Mouse (Mus musculus): ENCODE measurements around the gene Gm21962.
"Not testable (repeated sequence)": the region's sequence is repeated elsewhere in the genome, so short reads cannot be mapped to it uniquely, and the experiment has no call there.

Gene Gm21962

GRCm38 (mm10) chr3:137671224-137671623 lies at the start of gene Gm21962:
Gene Gm21962 (plus strand): TSS chr3:137671524.
- in situ Hi-C loops (cut with MboI; ENCODE audit: unreplicated experiment in 2 of 2), result not testable (repeated sequence)

GRCm38 (mm10) chr3:137622091-137622490 lies 49.2 kb upstream of the Gm21962 start:
- in situ Hi-C loops (cut with MboI; ENCODE audit: unreplicated experiment in 2 of 2), result no loop called here

DNA sequence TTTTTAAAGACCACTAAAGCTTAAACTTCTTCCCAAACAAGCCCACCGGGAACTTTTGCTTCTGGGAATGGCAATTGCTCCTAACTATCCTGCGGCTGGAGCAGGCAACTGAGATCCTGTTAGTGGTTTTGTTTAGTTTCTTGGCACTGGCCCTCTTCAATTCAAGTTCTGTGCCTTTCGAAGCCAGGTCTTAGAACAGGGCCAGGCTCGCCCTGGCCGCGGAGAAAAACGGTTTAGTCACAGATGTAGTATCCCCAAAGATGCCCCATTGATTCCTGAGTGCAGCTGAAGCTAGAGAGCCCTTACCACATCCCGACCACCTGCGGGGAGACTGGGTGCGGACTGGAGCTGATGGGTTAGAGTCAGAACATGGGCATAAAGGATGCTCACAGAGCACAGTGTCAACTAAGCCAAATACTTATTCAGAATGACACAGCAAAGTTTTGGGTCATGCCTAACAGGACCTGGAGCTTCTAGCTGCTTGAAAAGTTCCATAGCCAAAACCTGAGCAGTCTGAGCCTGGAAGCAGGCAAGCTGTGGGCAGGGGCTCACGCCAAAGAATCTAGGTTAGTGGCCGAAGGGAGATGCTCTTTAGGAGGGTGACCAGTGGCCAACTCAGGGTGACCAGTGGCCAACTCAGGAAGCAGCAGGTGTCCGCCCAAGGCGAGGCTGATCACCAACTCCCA lies 48.3 kb upstream of the Gm21962 start:
- in situ Hi-C loops (cut with MboI; ENCODE audit: unreplicated experiment in 2 of 2), result no loop called here

DNA sequence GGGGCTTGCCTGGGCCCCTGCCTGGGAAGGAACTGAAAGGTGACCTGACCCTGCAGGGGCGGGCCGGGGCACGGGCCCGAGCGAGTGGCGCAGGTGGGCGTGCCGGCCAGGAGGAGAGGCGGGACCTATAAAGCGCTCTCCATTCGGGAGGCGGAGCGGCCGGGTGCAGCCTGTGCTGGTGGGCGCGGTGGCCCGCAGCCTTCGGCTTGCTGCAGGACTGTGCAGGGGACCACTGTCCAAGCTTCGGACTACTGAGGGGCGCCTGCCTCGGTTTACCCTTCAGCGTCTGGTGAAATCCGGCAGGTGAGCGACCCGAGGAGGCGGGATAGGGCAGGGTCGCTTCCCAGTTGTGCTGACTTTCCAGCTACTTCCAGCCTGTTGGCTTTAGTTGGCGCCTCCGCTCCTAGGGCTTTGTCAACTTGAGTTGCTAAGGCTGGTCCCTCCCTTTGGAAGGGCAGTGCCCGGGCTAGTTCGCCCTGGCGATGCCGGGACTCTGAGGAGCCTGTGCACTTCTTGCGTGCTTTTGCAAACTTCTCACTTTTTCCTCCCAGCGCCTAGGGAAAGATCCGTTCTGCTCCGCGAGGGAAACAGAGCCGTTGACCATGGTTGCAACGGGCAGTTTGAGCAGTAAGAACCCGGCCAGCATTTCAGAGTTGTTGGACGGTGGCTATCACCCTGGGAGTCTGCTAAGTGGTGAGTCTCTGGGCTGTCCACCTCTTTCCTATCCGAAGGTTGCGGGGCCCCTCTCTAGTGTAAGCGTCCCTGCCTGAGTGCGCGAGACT lies 47.6 kb upstream of the Gm21962 start:
- in situ Hi-C loops (cut with MboI; ENCODE audit: unreplicated experiment in 2 of 2), result no loop called here

- in situ Hi-C loops (cut with MboI; ENCODE audit: unreplicated experiment in 2 of 2), result no loop called here
Observed at GRCm38 (mm10) chr3:137625054-137625453, 46.3 kb upstream of the Gm21962 start.

GRCm38 (mm10) chr3:137633726-137634125 lies 37.6 kb upstream of the Gm21962 start:
- in situ Hi-C loops (cut with MboI; ENCODE audit: unreplicated experiment in 2 of 2), result no loop called here

GRCm38 (mm10) chr3:137636571-137636970 lies 34.8 kb upstream of the Gm21962 start:
- in situ Hi-C loops (cut with MboI; ENCODE audit: unreplicated experiment in 2 of 2), result no loop called here

GRCm38 (mm10) chr3:137641238-137641637 lies 30.1 kb upstream of the Gm21962 start:
- in situ Hi-C loops (cut with MboI; ENCODE audit: unreplicated experiment in 2 of 2), result no loop called here

- in situ Hi-C loops (cut with MboI; ENCODE audit: unreplicated experiment in 2 of 2), result no loop called here
Observed at GRCm38 (mm10) chr3:137642137-137642536, 29.2 kb upstream of the Gm21962 start.

DNA sequence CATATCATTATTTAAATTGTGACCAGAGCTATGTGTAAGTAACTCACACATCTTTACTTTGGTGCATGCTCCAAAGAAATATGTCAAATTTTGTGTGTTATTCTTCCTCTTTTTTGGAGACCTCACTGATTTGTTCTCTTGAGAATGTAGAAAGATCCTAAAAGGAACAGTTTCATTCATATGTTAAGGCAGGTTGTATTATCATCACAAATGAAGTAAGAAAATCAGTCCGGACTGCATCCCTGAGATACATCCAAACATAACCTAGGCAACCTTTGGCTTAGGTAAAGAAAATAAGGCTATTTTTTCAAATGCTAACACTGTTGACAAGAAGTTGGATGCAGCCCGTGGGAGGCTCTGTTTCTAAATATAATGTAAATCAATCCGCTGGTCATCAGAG lies 28.8 kb upstream of the Gm21962 start:
- in situ Hi-C loops (cut with MboI; ENCODE audit: unreplicated experiment in 2 of 2), result no loop called here

DNA sequence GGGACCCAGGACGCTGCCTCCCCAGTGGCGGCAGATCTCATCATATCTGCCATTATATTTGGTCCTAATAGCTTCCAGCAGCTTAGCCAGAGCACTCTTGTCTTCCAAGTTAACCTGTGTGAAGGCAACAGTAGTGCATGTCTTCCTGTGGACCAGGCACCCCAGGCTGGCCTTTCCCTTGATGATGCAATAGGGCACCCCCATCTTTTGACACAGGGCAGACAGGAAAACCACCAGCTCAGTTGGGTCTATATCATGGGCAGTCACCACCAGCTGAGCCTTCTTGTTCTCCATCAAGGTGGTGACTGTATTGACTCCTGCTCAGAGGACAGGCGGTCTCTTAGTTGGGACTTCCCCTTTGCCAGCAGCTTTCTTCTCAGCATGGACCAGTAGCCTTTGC lies 27.2 kb upstream of the Gm21962 start:
- in situ Hi-C loops (cut with MboI; ENCODE audit: unreplicated experiment in 2 of 2), result no loop called here

GRCm38 (mm10) chr3:137644947-137645346 lies 26.4 kb upstream of the Gm21962 start:
- in situ Hi-C loops (cut with MboI; ENCODE audit: unreplicated experiment in 2 of 2), result no loop called here

- in situ Hi-C loops (cut with MboI; ENCODE audit: unreplicated experiment in 2 of 2), result no loop called here
Observed at GRCm38 (mm10) chr3:137647427-137648100, 23.8 kb upstream of the Gm21962 start.

DNA sequence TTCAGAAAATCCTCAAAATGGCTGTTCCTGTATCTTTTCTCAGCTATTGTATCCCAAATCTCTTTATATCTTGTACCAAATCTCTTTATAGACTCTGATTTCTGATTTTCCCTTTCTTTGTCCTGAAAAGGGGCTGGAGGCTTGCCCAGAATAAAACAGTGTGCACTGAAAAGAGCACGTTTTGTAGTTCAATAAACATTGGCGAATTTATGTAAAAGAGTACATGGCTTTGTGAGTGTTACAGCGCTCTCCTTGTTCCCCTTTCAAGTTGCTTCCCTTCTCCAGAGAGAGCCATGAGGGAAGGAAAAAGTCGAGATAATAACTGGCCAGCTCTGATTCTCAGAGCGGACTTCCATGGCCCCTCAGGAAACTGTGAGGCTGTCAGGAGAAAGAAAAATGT lies 22.2 kb upstream of the Gm21962 start:
- in situ Hi-C loops (cut with MboI; ENCODE audit: unreplicated experiment in 2 of 2), result no loop called here

DNA sequence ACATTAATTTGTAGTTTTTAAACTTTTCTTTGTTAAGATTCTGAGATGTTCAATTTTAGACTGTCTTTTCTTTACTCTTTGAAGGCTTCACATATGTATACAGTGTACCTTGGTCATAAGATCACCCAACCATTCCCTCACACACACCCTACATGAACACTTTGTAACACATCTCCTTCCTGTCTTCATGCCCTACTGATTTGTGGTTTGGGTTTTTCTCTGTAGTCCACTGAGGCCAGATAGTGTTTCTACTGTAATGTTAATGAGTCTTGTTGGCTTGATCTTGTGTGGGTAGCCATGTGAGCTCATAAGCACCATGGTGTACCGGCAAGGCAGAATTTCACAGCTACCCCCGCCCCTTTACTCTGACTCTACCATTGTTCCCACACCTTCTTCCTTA lies 18.5 kb upstream of the Gm21962 start:
- in situ Hi-C loops (cut with MboI; ENCODE audit: unreplicated experiment in 2 of 2), result no loop called here

GRCm38 (mm10) chr3:137680923-137681322 lies 9.6 kb downstream of the Gm21962 start:
- in situ Hi-C loops (cut with MboI; ENCODE audit: unreplicated experiment in 2 of 2), result no loop called here

- in situ Hi-C loops (cut with MboI; ENCODE audit: unreplicated experiment in 2 of 2), result no loop called here
Observed at GRCm38 (mm10) chr3:137682911-137683806, 11.8 kb downstream of the Gm21962 start.

DNA sequence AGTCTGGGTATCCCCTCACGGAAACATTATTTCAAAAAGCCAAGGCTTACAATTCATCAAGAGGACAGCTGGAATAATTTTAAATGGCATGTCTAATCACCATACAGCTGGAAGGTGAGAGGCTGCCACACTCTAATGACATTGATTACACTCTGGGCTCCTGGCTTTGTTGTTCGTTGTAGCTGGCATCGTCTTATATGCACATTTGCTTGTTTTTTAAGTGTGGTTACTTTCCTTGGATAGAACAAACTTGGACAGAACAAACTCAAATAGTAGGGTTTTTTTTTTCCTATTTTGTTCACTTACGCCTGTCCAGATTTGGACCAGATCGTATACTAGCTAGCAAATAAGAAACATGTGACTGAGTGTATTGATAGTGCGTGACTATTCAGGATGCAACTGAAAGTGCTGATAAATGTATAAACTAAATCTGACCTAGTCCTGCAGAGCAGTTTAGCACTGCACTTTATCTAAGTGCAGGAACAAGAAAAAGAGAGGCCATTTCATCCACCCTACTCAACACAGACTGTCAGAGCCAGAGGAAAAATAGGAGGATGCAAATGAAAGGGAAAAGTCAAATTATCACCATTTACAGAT lies 12.6 kb downstream of the Gm21962 start:
- in situ Hi-C loops (cut with MboI; ENCODE audit: unreplicated experiment in 2 of 2), result no loop called here

DNA sequence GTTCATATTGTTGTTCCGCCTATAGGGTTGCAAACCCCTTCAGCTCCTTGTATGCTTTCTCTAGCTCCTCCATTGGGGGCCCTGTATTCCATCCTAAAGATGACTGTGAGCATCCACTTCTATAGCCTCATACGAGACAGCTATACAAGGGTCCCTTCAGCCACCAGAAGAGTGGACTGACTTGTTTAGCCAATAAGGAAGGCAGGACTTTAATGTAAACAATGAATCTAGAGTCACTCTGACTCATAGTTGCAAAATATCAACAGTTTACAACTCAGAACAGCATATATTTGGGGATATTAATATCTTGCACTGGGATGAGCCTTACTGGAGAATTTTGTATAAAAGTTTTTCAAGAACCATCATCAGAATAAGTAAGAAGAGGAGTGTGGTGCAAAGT lies 15.6 kb downstream of the Gm21962 start:
- in situ Hi-C loops (cut with MboI; ENCODE audit: unreplicated experiment in 2 of 2), result no loop called here

GRCm38 (mm10) chr3:137691503-137691902 lies 20.2 kb downstream of the Gm21962 start:
- in situ Hi-C loops (cut with MboI; ENCODE audit: unreplicated experiment in 2 of 2), result no loop called here

Measured in v-Abl transformed pro-B cells (cell line).